Mouse (Mus musculus): ENCODE measurements around the gene Kif1c.
"Not testable (repeated sequence)": the region's sequence is repeated elsewhere in the genome, so short reads cannot be mapped to it uniquely, and the experiment has no call there.

Gene Kif1c

GRCm38 (mm10) chr11:70742581-70743459, 42.5 kb downstream of the Kif1c start:
- no peak for DNase-seq (ENCODE audit: low read depth, low spot score)

- no peak for DNase-seq (ENCODE audit: low read depth, low spot score)
Measured at GRCm38 (mm10) chr11:70745636-70746035, 45.3 kb downstream of the Kif1c start.

GRCm38 (mm10) chr11:70747876-70748545, 47.7 kb downstream of the Kif1c start:
- peak; percentile 16 for DNase-seq (ENCODE audit: low read depth, low spot score)

- DNase-seq (ENCODE audit: low read depth, low spot score): no peak
Measured at GRCm38 (mm10) chr11:70752337-70753017, 52.1 kb downstream of the Kif1c start.

GRCm38 (mm10) chr11:70753146-70753545, 52.8 kb downstream of the Kif1c start:
- no peak for DNase-seq (ENCODE audit: low read depth, low spot score)

- DNase-seq (ENCODE audit: low read depth, low spot score): no peak
Measured at GRCm38 (mm10) chr11:70754476-70754875, 54.1 kb downstream of the Kif1c start.

- DNase-seq (ENCODE audit: low read depth, low spot score): no peak
Measured at GRCm38 (mm10) chr11:70754958-70755357, 54.6 kb downstream of the Kif1c start.

GRCm38 (mm10) chr11:70755645-70756044, 55.3 kb downstream of the Kif1c start:
- DNase-seq (ENCODE audit: low read depth, low spot score): peak; percentile 79

GRCm38 (mm10) chr11:70760446-70760845, 60.1 kb downstream of the Kif1c start:
- DNase-seq (ENCODE audit: low read depth, low spot score): not testable (repeated sequence)

GRCm38 (mm10) chr11:70762641-70763040, 62.3 kb downstream of the Kif1c start:
- DNase-seq (ENCODE audit: low read depth, low spot score): peak; percentile 75

GRCm38 (mm10) chr11:70763582-70763935, 63.2 kb downstream of the Kif1c start:
- no peak for DNase-seq (ENCODE audit: low read depth, low spot score)

GRCm38 (mm10) chr11:70763936-70764808, 63.8 kb downstream of the Kif1c start, which contains the start of gene Zfp3:
Zfp3 (plus strand) TSS chr11:70764209.
- DNase-seq (ENCODE audit: low read depth, low spot score): peak; percentile 91

- DNase-seq (ENCODE audit: low read depth, low spot score): peak; percentile 66
Measured at GRCm38 (mm10) chr11:70765776-70766445, 65.6 kb downstream of the Kif1c start.

GRCm38 (mm10) chr11:70770804-70771203, 70.5 kb downstream of the Kif1c start:
- DNase-seq (ENCODE audit: low read depth, low spot score): no peak

GRCm38 (mm10) chr11:70776830-70777571, 76.7 kb downstream of the Kif1c start:
- DNase-seq (ENCODE audit: low read depth, low spot score): peak; percentile 84

- no peak for DNase-seq (ENCODE audit: low read depth, low spot score)
Measured at GRCm38 (mm10) chr11:70777634-70778033, 77.3 kb downstream of the Kif1c start.

GRCm38 (mm10) chr11:70778058-70778457, 77.7 kb downstream of the Kif1c start:
- peak; percentile 66 for DNase-seq (ENCODE audit: low read depth, low spot score)

All from CD4-positive helper T cell, adult 2 months (primary cell).